Mouse (Mus musculus) bone marrow, adult 2 months (tissue): ENCODE data around the gene Hoxc4.

Experiments
- CTCF ChIP-seq: fragments of 200-500 bp; IDR thresholded peaks from 2 replicates; pipeline ENCODE4 v1.5.1; 2011; ENCODE audit warnings: low read length, control low read depth; ENCODE audit not compliant: control insufficient read depth, insufficient read depth
- POLR2A ChIP-seq: fragments of 200-500 bp; IDR thresholded peaks from 2 replicates; pipeline ENCODE4 v1.6.1; 2011; ENCODE audit warnings: low read depth, mild to moderate bottlenecking, control low read depth, low read length, borderline replicate concordance; ENCODE audit not compliant: control insufficient read depth

- no peak for TF ChIP-seq POLR2A
- TF ChIP-seq CTCF = no peak
Measured at GRCm38 (mm10) chr15:102975688-102976111, 43.0 kb upstream of the Hoxc4 start.
